In genomic region chr7:4915007-4915665, GRCm38 (mm10) we compare ENCODE assay signal across 8 mouse cellular contexts. TPM values are rescaled to one million over a fixed set of nuclear protein-coding genes. Genes with fewer than 3 reads are reported as not detected.
DNase-seq lines count a peak whose midpoint lies in the region; ATAC-seq lines count a peak whose summit lies in the region.

Gene Zfp628 (plus strand): TSS chr7:4915217.

- DNase-seq in adrenal gland, adult (ENCODE audit: inconsistent age in 2 of 2, low spot score in 1 of 2): peak; percentile 94 to 99
- peak; percentile 98 for DNase-seq in embryo, embryonic 10.5 days (ENCODE audit: low spot score)
- peak; percentile 93 for DNase-seq in gastrocnemius, postnatal 14 days
- DNase-seq in left cerebral cortex, postnatal 10 days (ENCODE audit: extremely low spot score in 1 of 2, low spot score in 2 of 2): peak; percentile 91 to 96
- peak; percentile 96 for DNase-seq in right cerebral cortex, postnatal 25 days
- DNase-seq in urinary bladder, postnatal 4 days (ENCODE audit: low spot score in 2 of 2): peak; percentile 92 to 93

- peak; percentile 86 for ATAC-seq in inflammation-experienced regulatory T-cells, adult 6 months
- ATAC-seq in megakaryocyte-erythroid progenitor cell, adult 5-6 weeks (replicated peaks; ENCODE audit: low FRiP score, low TSS enrichment, poor library complexity, severe bottlenecking): peak; percentile 80

- intact Hi-C loops in gastrocnemius, postnatal 14 days (cut with DNase I; ENCODE audit: low total_unique reads): no loop called here
- intact Hi-C loops in left cerebral cortex, postnatal 10 days (cut with DNase I): loop anchor here (5.0 kb wide), 1 partner anchor 73 kb away; the partner anchor contains the start of gene Shisa7

RNA-seq across cellular contexts. Expression of gene Zfp628, which starts in this region (rescaled TPM):
- 1 to 10 TPM; 7.9 to 8.4 TPM for total RNA-seq in gastrocnemius, postnatal 14 days (2021)
- 1 to 10 TPM in 2 of 3 experiments, under 1 TPM in 1; 0.93 to 1.8 (median 1.6) TPM for polyA plus RNA-seq in inflammation-experienced regulatory T-cells, adult 6 months (2017; shearing (Covaris generic))
- total RNA-seq in left cerebral cortex, postnatal 10 days (2021): 10 to 100 TPM; 15.2 to 15.3 TPM
- total RNA-seq in megakaryocyte-erythroid progenitor cell, adult 5-6 weeks (2014; fragmentation: Nextera tagmentation): 8.2 and 11.6 TPM in 2 replicates
- 1.1 and 1.2 TPM in 2 replicates for total RNA-seq in megakaryocyte-erythroid progenitor cell, adult 5-6 weeks (2017)

Comparison
In these comparisons a context has a peak if more than half of its experiments do, and no peak if none do; other contexts are left out.
1. Peak in every context shown above with its lines: DNase-seq and ATAC-seq.